Mouse (Mus musculus): Measurements from ENCODE around the gene Chst8. TPM values are rescaled to one million over a fixed set of nuclear protein-coding genes. Genes with fewer than 3 reads are reported as not detected.

The Chst8 gene
- polyA plus RNA-seq, 1 experiment from 2014 or later, result 0.75 TPM

GRCm38 (mm10) chr7:34773309-34773708, 39.2 kb downstream of the Chst8 start:
- H3K27me3 ChIP-seq (ENCODE audit: control insufficient read depth, insufficient read depth, low read length), result no peaks in the 10 kb centered on the region
- peaks cover 4% of the 10 kb centered on the region; the same call in 1 of the 2 replicates for H3K4me1 ChIP-seq (ENCODE audit: control insufficient read depth, insufficient read depth, low read length)
- no peak overlapping the region for H3K27ac ChIP-seq (ENCODE audit: low read length)
- no peak overlapping the region for H3K9ac ChIP-seq (ENCODE audit: low read length)
- H3K4me2 ChIP-seq (ENCODE audit: low read depth, low read length), result no peak overlapping the region
- H3K9me3 ChIP-seq (replicated peaks; ENCODE audit: control insufficient read depth, low read length), result no peaks in the 10 kb centered on the region
- WGBS, result 77% methylated on average over 5 of the region's 5 CpGs
- no peak overlapping the region for H3K4me3 ChIP-seq (ENCODE audit: low read length)
- ATAC-seq (replicated peaks; ENCODE audit: extremely low read depth, insufficient read depth, low FRiP score), result no peak
- H3K36me3 ChIP-seq (ENCODE audit: control insufficient read depth, insufficient read depth), result no peaks in the 10 kb centered on the region

- ATAC-seq (replicated peaks; ENCODE audit: extremely low read depth, insufficient read depth, low FRiP score), result peak; percentile 69; the same call in 1 of the 2 replicates
- Histone ChIP-seq H3K4me3 (ENCODE audit: low read length) (no peak overlapping the region), H3K27me3 (ENCODE audit: control insufficient read depth, insufficient read depth, low read length) (no peaks in the 10 kb centered on the region), H3K4me1 (ENCODE audit: control insufficient read depth, insufficient read depth, low read length) (peaks cover 4% of the 10 kb centered on the region; the same call in 1 of the 2 replicates), H3K9ac (ENCODE audit: low read length) (no peak overlapping the region), H3K4me2 (ENCODE audit: low read depth, low read length) (no peak overlapping the region), H3K9me3 (replicated peaks; ENCODE audit: control insufficient read depth, low read length) (no peaks in the 10 kb centered on the region), H3K27ac (ENCODE audit: low read length) (no peak overlapping the region; the same call in 1 of the 2 replicates), H3K36me3 (ENCODE audit: control insufficient read depth, insufficient read depth) (no peaks in the 10 kb centered on the region)
- WGBS, result 37% methylated on average over 8 of the region's 8 CpGs
Observed at GRCm38 (mm10) chr7:34769531-34769930, 43.0 kb downstream of the Chst8 start.

GRCm38 (mm10) chr7:34764250-34765148, 48.0 kb downstream of the Chst8 start:
- Histone ChIP-seq H3K4me2 (ENCODE audit: low read depth, low read length) (no peak overlapping the region), H3K4me1 (ENCODE audit: control insufficient read depth, insufficient read depth, low read length) (peaks cover 3% of the 10 kb centered on the region; the same call in 1 of the 2 replicates), H3K27me3 (ENCODE audit: control insufficient read depth, insufficient read depth, low read length) (no peaks in the 10 kb centered on the region), H3K9ac (ENCODE audit: low read length) (no peak overlapping the region), H3K36me3 (ENCODE audit: control insufficient read depth, insufficient read depth) (no peaks in the 10 kb centered on the region), H3K9me3 (replicated peaks; ENCODE audit: control insufficient read depth, low read length) (no peaks in the 10 kb centered on the region), H3K27ac (ENCODE audit: low read length) (no peak overlapping the region), H3K4me3 (ENCODE audit: low read length) (no peak overlapping the region)
- WGBS, result 72% methylated on average over 18 of the region's 18 CpGs
- ATAC-seq (replicated peaks; ENCODE audit: extremely low read depth, insufficient read depth, low FRiP score), result no peak

GRCm38 (mm10) chr7:34759378-34759822, 53.1 kb downstream of the Chst8 start:
- no peak overlapping the region for H3K4me2 ChIP-seq (ENCODE audit: low read depth, low read length)
- WGBS, result 48% methylated on average over 7 of the region's 7 CpGs
- no peaks in the 10 kb centered on the region for H3K4me1 ChIP-seq (ENCODE audit: control insufficient read depth, insufficient read depth, low read length)
- peaks cover 5% of the 10 kb centered on the region for H3K9me3 ChIP-seq (replicated peaks; ENCODE audit: control insufficient read depth, low read length)
- H3K9ac ChIP-seq (ENCODE audit: low read length), result no peak overlapping the region
- ATAC-seq (replicated peaks; ENCODE audit: extremely low read depth, insufficient read depth, low FRiP score), result no peak
- H3K4me3 ChIP-seq (ENCODE audit: low read length), result no peak overlapping the region
- no peak overlapping the region for H3K27ac ChIP-seq (ENCODE audit: low read length)
- H3K27me3 ChIP-seq (ENCODE audit: control insufficient read depth, insufficient read depth, low read length), result no peaks in the 10 kb centered on the region
- H3K36me3 ChIP-seq (ENCODE audit: control insufficient read depth, insufficient read depth), result no peaks in the 10 kb centered on the region

GRCm38 (mm10) chr7:34758721-34759120, 53.8 kb downstream of the Chst8 start:
- Histone ChIP-seq H3K36me3 (ENCODE audit: control insufficient read depth, insufficient read depth) (no peaks in the 10 kb centered on the region), H3K9ac (ENCODE audit: low read length) (no peak overlapping the region), H3K4me2 (ENCODE audit: low read depth, low read length) (no peak overlapping the region), H3K9me3 (replicated peaks; ENCODE audit: control insufficient read depth, low read length) (peaks cover 5% of the 10 kb centered on the region), H3K27ac (ENCODE audit: low read length) (no peak overlapping the region), H3K27me3 (ENCODE audit: control insufficient read depth, insufficient read depth, low read length) (no peaks in the 10 kb centered on the region), H3K4me1 (ENCODE audit: control insufficient read depth, insufficient read depth, low read length) (no peaks in the 10 kb centered on the region), H3K4me3 (ENCODE audit: low read length) (no peak overlapping the region)
- no peak for ATAC-seq (replicated peaks; ENCODE audit: extremely low read depth, insufficient read depth, low FRiP score)
- 45% methylated on average over 3 of the region's 3 CpGs for WGBS

GRCm38 (mm10) chr7:34757513-34757912, 55.0 kb downstream of the Chst8 start:
- Histone ChIP-seq H3K9ac (ENCODE audit: low read length) (no peak overlapping the region), H3K4me3 (ENCODE audit: low read length) (no peak overlapping the region), H3K4me2 (ENCODE audit: low read depth, low read length) (no peak overlapping the region), H3K27me3 (ENCODE audit: control insufficient read depth, insufficient read depth, low read length) (no peaks in the 10 kb centered on the region), H3K9me3 (replicated peaks; ENCODE audit: control insufficient read depth, low read length) (peaks cover 5% of the 10 kb centered on the region), H3K36me3 (ENCODE audit: control insufficient read depth, insufficient read depth) (no peaks in the 10 kb centered on the region), H3K4me1 (ENCODE audit: control insufficient read depth, insufficient read depth, low read length) (no peaks in the 10 kb centered on the region), H3K27ac (ENCODE audit: low read length) (no peak overlapping the region)
- ATAC-seq (replicated peaks; ENCODE audit: extremely low read depth, insufficient read depth, low FRiP score), result no peak
- WGBS, result 77% methylated on average over 4 of the region's 4 CpGs

GRCm38 (mm10) chr7:34753140-34753886, 59.2 kb downstream of the Chst8 start:
- H3K9ac ChIP-seq (ENCODE audit: low read length), result no peak overlapping the region
- no peak for ATAC-seq (replicated peaks; ENCODE audit: extremely low read depth, insufficient read depth, low FRiP score)
- no peak overlapping the region for H3K4me3 ChIP-seq (ENCODE audit: low read length)
- no peaks in the 10 kb centered on the region for H3K36me3 ChIP-seq (ENCODE audit: control insufficient read depth, insufficient read depth)
- WGBS, result 63% methylated on average over 32 of the region's 32 CpGs
- peaks cover 5% of the 10 kb centered on the region for H3K9me3 ChIP-seq (replicated peaks; ENCODE audit: control insufficient read depth, low read length)
- H3K27me3 ChIP-seq (ENCODE audit: control insufficient read depth, insufficient read depth, low read length), result no peaks in the 10 kb centered on the region
- no peak overlapping the region for H3K27ac ChIP-seq (ENCODE audit: low read length)
- H3K4me2 ChIP-seq (ENCODE audit: low read depth, low read length), result no peak overlapping the region
- H3K4me1 ChIP-seq (ENCODE audit: control insufficient read depth, insufficient read depth, low read length), result no peaks in the 10 kb centered on the region

- H3K4me2 ChIP-seq (ENCODE audit: low read depth, low read length), result no peak overlapping the region
- no peak overlapping the region for H3K9ac ChIP-seq (ENCODE audit: low read length)
- WGBS, result 27% methylated on average over 10 of the region's 10 CpGs
- no peak overlapping the region for H3K4me3 ChIP-seq (ENCODE audit: low read length)
- no peak overlapping the region for H3K27ac ChIP-seq (ENCODE audit: low read length)
- peaks cover 2% of the 10 kb centered on the region for H3K9me3 ChIP-seq (replicated peaks; ENCODE audit: control insufficient read depth, low read length)
- ATAC-seq (replicated peaks; ENCODE audit: extremely low read depth, insufficient read depth, low FRiP score), result 0 out of 2 replicates have a peak, but pooled peaks have one; percentile 29
- no peaks in the 10 kb centered on the region for H3K36me3 ChIP-seq (ENCODE audit: control insufficient read depth, insufficient read depth)
- no peaks in the 10 kb centered on the region for H3K4me1 ChIP-seq (ENCODE audit: control insufficient read depth, insufficient read depth, low read length)
- no peaks in the 10 kb centered on the region for H3K27me3 ChIP-seq (ENCODE audit: control insufficient read depth, insufficient read depth, low read length)
Observed at GRCm38 (mm10) chr7:34752151-34752762, 60.3 kb downstream of the Chst8 start.

Data from heart, embryonic 16.5 days (tissue).